Mouse (Mus musculus) heart, embryonic 14.5 days (tissue): ENCODE measurements around the gene Pmpcb. TPM values are rescaled to one million over a fixed set of nuclear protein-coding genes. Genes with fewer than 3 reads are reported as not detected.

Experiments
- ATAC-seq: fragments of 200-750 bp; cut with Nextera tagmentation; 2 replicates; pipeline ENCODE4 v1.8.0; 2017; ENCODE audit warnings: low read depth, moderate TSS enrichment; ENCODE audit not compliant: insufficient number of reproducible peaks, insufficient read depth, low FRiP score
- H3K27ac ChIP-seq, 2 experiments: fragments of 200-500 bp in 1 of 2; fragments of 300-500 bp in 1 of 2; sonication (generic) in 1 of 2; replicated peaks in 1 of 2; 2 replicates each; pipeline ENCODE4 v1.5.1; 2012 to 2014; ENCODE audit warnings: low read depth in 2 of 2, low read length in 2 of 2, control low read depth in 1 of 2, mild to moderate bottlenecking in 1 of 2, mixed read lengths in 1 of 2; ENCODE audit not compliant: control insufficient read depth in 1 of 2, insufficient read depth in 1 of 2
- H3K27me3 ChIP-seq: fragments of 300-500 bp; sonication (generic); 2 replicates; pipeline ENCODE4 v1.6.1; 2014; ENCODE audit warnings: mild to moderate bottlenecking, low read length, control low read depth; ENCODE audit not compliant: control insufficient read depth, insufficient read depth
- H3K36me3 ChIP-seq: fragments of 300-500 bp; sonication (generic); 2 replicates; pipeline ENCODE4 v1.6.1; 2014; ENCODE audit warnings: mild to moderate bottlenecking, control low read depth, low read length, mixed read lengths; ENCODE audit not compliant: control insufficient read depth, insufficient read depth
- H3K4me1 ChIP-seq, 2 experiments: fragments of 200-500 bp in 1 of 2; fragments of 300-500 bp in 1 of 2; sonication (generic) in 1 of 2; 2 replicates each; pipeline ENCODE4 v1.6.1; 2012 to 2014; ENCODE audit warnings: low read length in 2 of 2, control low read depth in 1 of 2, mixed read lengths in 1 of 2; ENCODE audit not compliant: control insufficient read depth in 2 of 2, insufficient read depth in 2 of 2
- H3K4me2 ChIP-seq: fragments of 300-500 bp; sonication (generic); 2 replicates; pipeline ENCODE4 v1.6.1; 2014; ENCODE audit warnings: mild to moderate bottlenecking, low read length
- H3K4me3 ChIP-seq, 2 experiments: fragments of 200-500 bp in 1 of 2; fragments of 300-500 bp in 1 of 2; sonication (generic) in 1 of 2; 2 replicates each; pipeline ENCODE4 v1.5.1; 2012 to 2014; ENCODE audit warnings: low read length in 2 of 2, mild to moderate bottlenecking in 2 of 2, control low read depth in 1 of 2, low read depth in 1 of 2, moderate library complexity in 1 of 2; ENCODE audit not compliant: control insufficient read depth in 1 of 2, insufficient read depth in 1 of 2
- H3K9ac ChIP-seq: fragments of 300-500 bp; sonication (generic); 2 replicates; pipeline ENCODE4 v1.6.1; 2014; ENCODE audit warnings: mild to moderate bottlenecking, low read length
- H3K9me3 ChIP-seq: fragments of 300-500 bp; sonication (generic); 2 replicates; pipeline ENCODE4 v1.6.1; 2016; ENCODE audit warnings: low read length, control low read depth; ENCODE audit not compliant: control insufficient read depth
- WGBS: fragments of 180-500 bp; shearing (Covaris S2); extraction: QIAGEN DNeasy Blood & Tissue Kit; methylation state at CpG from one replicate; pipeline ENCODE4 v1.1.7; 2014; 5-methylcytosine and 5-hydroxymethylcytosine counted together
- polyA plus RNA-seq: library from polyadenylated mRNA; unstranded; fragments of >200 nt; fragmentation: Nextera tagmentation; extraction: Ambion mirVana; gene quantifications from 2 replicates; pipeline ENCODE4 v1.2.1, GENCODE M21; 2014

The Pmpcb gene
- polyA plus RNA-seq, 1 experiment from 2014 or later = 165 TPM

DNA sequence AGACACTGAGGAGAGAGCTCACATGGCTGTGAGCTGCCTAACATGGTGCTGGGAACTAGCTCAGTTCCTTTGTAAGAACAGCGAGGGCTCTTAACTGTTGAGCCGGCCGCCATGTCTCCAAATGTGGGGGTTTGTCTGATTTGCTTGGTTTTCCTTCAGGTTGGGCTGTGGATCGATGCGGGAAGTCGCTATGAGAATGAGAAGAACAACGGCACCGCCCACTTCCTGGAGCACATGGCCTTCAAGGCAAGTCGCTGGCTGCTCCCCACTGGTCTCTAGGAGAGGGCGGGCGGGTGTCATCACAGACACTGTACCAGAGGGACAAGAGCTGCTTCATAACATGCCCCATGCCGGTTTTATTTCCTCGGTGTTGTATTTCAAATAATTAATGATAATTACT lies 2.9 kb downstream of the Pmpcb start:
- Histone ChIP-seq H3K9ac (no peak overlapping the region), H3K4me1 (peaks cover 3 to 11% of the 10 kb centered on the region in 2 experiments; a peak in 2 of 4 replicates), H3K4me2 (no peak overlapping the region), H3K27me3 (no peaks in the 10 kb centered on the region), H3K27ac (no peak overlapping the region), H3K36me3 (peaks cover 65% of the 10 kb centered on the region), H3K9me3 (no peaks in the 10 kb centered on the region), H3K4me3 (no peak overlapping the region)
- 85% methylated on average over 13 of the region's 13 CpGs for WGBS
- ATAC-seq = no peak

GRCm38 (mm10) chr5:21743606-21744005 lies 6.7 kb downstream of the Pmpcb start:
- WGBS = 93% methylated on average over 10 of the region's 10 CpGs
- peaks cover 99% of the 10 kb centered on the region for H3K36me3 ChIP-seq

DNA sequence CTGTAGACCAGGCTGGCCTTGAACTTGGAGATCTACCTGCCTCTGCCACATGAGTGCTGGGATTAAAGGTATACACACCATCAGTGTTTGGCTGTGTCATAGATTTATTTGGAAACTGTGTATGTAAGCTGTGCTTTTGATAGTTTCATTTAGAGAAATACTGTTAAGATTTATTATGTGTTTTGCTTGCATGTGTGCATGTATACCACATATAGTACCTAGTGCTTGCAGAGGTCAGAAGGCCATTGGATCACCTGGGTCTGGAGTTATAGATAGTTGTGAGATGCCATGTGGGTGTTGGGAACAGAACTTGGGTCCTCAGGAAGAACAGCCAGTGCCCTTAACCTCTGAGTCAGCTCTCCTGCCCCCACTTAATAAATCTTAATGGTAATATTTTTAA lies 7.7 kb downstream of the Pmpcb start:
- Histone ChIP-seq H3K27me3 (no peaks in the 10 kb centered on the region), H3K4me3 (no peak overlapping the region), H3K36me3 (peaks cover 98% of the 10 kb centered on the region), H3K4me1 (no peaks in the 10 kb centered on the region), H3K9me3 (no peaks in the 10 kb centered on the region), H3K9ac (no peak overlapping the region), H3K4me2 (no peak overlapping the region), H3K27ac (no peak overlapping the region)
- no peak for ATAC-seq

More at GRCm38 (mm10) chr5:21743606-21744005, 6.7 kb downstream of the Pmpcb start:
- H3K27ac ChIP-seq = no peak overlapping the region
- H3K9ac ChIP-seq = no peak overlapping the region
- H3K27me3 ChIP-seq = no peaks in the 10 kb centered on the region
- no peaks in the 10 kb centered on the region for H3K4me1 ChIP-seq
- H3K9me3 ChIP-seq = no peaks in the 10 kb centered on the region
- ATAC-seq = no peak
- H3K4me3 ChIP-seq = no peak overlapping the region
- H3K4me2 ChIP-seq = no peak overlapping the region

DNA sequence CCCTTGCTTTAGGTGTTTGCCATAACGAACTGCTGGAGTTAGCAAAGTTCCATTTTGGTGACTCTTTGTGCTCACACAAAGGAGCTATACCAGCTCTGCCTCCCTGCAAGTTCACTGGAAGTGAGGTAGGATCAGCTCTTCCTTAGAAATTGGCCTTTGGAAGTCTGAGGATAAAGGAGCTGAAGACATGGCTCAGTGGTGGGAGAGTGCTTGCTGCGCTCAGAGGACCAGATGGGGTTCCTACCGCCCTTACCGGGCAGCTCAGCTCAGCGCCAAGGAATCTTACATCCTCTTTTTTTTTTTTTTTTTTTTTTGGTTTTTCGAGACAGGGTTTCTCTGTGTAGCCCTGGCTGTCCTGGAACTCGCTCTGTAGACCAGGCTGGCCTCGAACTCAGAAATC lies 9.0 kb downstream of the Pmpcb start:
- Histone ChIP-seq H3K36me3 (peaks cover 96% of the 10 kb centered on the region), H3K4me1 (no peaks in the 10 kb centered on the region), H3K4me2 (no peak overlapping the region), H3K9me3 (no peaks in the 10 kb centered on the region), H3K9ac (no peak overlapping the region), H3K27me3 (no peaks in the 10 kb centered on the region), H3K27ac (no peak overlapping the region), H3K4me3 (no peak overlapping the region)
- whole genome bisulfite sequencing = 93% methylated on average over 6 of the region's 8 CpGs
- ATAC-seq = no peak

GRCm38 (mm10) chr5:21768506-21768905 lies 31.6 kb downstream of the Pmpcb start:
- Histone ChIP-seq H3K9me3 (no peaks in the 10 kb centered on the region), H3K36me3 (peaks cover 75% of the 10 kb centered on the region), H3K27me3 (no peaks in the 10 kb centered on the region), H3K4me1 (no peaks in the 10 kb centered on the region), H3K4me3 (no peak overlapping the region), H3K9ac (no peak overlapping the region), H3K4me2 (no peak overlapping the region), H3K27ac (no peak overlapping the region)
- no peak for ATAC-seq
- WGBS = 87% methylated on average over 4 of the region's 4 CpGs

GRCm38 (mm10) chr5:21769841-21770240 lies 32.9 kb downstream of the Pmpcb start:
- Histone ChIP-seq H3K9ac (no peak overlapping the region), H3K27me3 (no peaks in the 10 kb centered on the region), H3K9me3 (no peaks in the 10 kb centered on the region), H3K27ac (no peak overlapping the region), H3K4me3 (no peak overlapping the region), H3K4me1 (no peaks in the 10 kb centered on the region), H3K36me3 (peaks cover 75% of the 10 kb centered on the region), H3K4me2 (no peak overlapping the region)
- ATAC-seq = no peak
- WGBS = 92% methylated on average over 6 of the region's 6 CpGs

GRCm38 (mm10) chr5:21776491-21776890 lies 39.5 kb downstream of the Pmpcb start:
- no peak overlapping the region for H3K4me2 ChIP-seq
- peaks cover 78% of the 10 kb centered on the region for H3K36me3 ChIP-seq
- no peak for ATAC-seq
- no peak overlapping the region for H3K27ac ChIP-seq
- no peaks in the 10 kb centered on the region for H3K9me3 ChIP-seq
- no peaks in the 10 kb centered on the region for H3K27me3 ChIP-seq
- H3K4me3 ChIP-seq = no peak overlapping the region
- no peak overlapping the region for H3K9ac ChIP-seq
- WGBS = 92% methylated on average over 6 of the region's 6 CpGs
- H3K4me1 ChIP-seq = no peaks in the 10 kb centered on the region
